Mouse (Mus musculus): ENCODE data around the gene Mmd2. TPM values are rescaled to one million over a fixed set of nuclear protein-coding genes. Genes with fewer than 3 reads are reported as not detected.

Mmd2 gene
- polyA plus RNA-seq, 2 experiments = 6.0 to 15.5 TPM

DNA sequence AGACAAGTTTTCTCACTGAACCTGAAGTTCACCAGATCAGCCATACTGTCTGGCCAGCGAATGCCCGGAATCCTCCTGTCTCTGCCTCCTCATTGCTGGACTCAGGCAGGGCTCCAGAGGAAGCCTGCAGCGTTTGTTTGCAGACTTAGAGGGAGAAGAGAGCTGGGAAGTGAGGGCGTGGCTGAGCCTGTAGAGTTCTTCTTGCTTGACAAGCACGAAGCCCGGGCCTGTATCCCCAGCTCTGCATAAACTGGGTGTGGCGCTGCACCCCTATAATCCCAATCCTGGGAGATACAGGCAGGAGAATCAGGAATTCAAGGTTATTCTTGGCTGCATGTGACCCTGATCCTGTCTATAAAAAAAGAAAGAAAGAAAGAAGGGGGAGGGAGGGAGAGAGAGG, 48.3 kb downstream of the Mmd2 start:
- H3K27ac ChIP-seq = no peak overlapping the region
- H3K4me2 ChIP-seq (ENCODE audit: low read depth) = no peak overlapping the region
- 38% methylated on average over 7 of the region's 7 CpGs for WGBS (ENCODE audit: insufficient replicate concordance)
- no peak for ATAC-seq (ENCODE audit: insufficient read depth)
- no peak for DNase-seq (ENCODE audit: low read depth in 3 of 3, low spot score in 3 of 3)
- H3K4me1 ChIP-seq (replicated peaks; ENCODE audit: control insufficient read depth in 2 of 2, insufficient read depth in 2 of 2, low read length in 1 of 2) = no peaks in the 10 kb centered on the region
- no peak for TF ChIP-seq EP300 (IDR thresholded peaks at IDR 0.05; ENCODE audit: low read depth)
- no peak for TF ChIP-seq CTCF (IDR thresholded peaks at IDR 0.05; ENCODE audit: low read depth)
- H3K36me3 ChIP-seq (replicated peaks; ENCODE audit: control insufficient read depth, insufficient read depth, low read depth) = no peaks in the 10 kb centered on the region
- no peak overlapping the region for H3K4me3 ChIP-seq (ENCODE audit: insufficient read depth in 1 of 2, low read depth in 2 of 2, low read length in 2 of 2)
- H3K27me3 ChIP-seq (ENCODE audit: control insufficient read depth, insufficient read depth, low read length) = no peaks in the 10 kb centered on the region
- no peak overlapping the region for H3K9ac ChIP-seq (replicated peaks)
- H3K9me3 ChIP-seq (ENCODE audit: control insufficient read depth, low read length) = no peaks in the 10 kb centered on the region

DNA sequence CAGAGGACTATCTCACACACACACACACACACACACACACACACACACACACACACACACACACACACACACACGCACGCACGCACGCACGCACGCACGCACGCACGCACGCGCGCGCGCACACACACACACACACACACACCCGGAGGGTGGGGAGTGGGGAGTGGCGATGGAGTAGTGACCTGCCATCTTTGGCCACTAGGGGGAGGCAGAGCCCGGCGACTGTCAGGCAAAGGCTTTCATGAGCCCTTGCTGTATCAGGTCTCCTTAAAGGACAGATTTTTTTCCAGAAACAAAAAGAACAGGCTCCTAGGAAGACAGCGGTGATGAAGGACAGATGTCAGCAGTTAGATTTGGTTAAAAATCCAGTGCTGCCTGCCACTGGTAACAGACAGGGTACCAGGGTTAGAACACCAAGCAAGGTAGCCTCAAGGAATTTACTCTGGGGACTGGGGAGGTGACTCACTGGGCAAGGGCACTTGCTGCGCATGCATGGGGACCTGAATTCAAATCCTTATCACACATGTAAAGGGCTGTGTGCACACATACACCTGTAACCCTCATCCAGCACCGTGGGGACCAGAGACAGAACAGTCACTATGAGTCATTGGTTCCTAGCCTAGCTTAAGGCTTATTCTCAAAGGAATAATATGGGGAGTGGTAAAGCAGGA, 51.1 kb downstream of the Mmd2 start:
- ATAC-seq (ENCODE audit: insufficient read depth) (peak; percentile 45; the same call in 1 of the 2 replicates), DNase-seq (ENCODE audit: low read depth in 3 of 3, low spot score in 3 of 3) (peak in 2 of 3 experiments; percentile 22 to 33)
- no peaks in the 10 kb centered on the region for H3K4me1 ChIP-seq (replicated peaks; ENCODE audit: control insufficient read depth in 2 of 2, insufficient read depth in 2 of 2, low read length in 1 of 2)
- no peaks in the 10 kb centered on the region for H3K36me3 ChIP-seq (replicated peaks; ENCODE audit: control insufficient read depth, insufficient read depth, low read depth)
- no peaks in the 10 kb centered on the region for H3K27me3 ChIP-seq (ENCODE audit: control insufficient read depth, insufficient read depth, low read length)
- H3K9ac ChIP-seq (replicated peaks) = no peak overlapping the region
- H3K4me3 ChIP-seq (ENCODE audit: insufficient read depth in 1 of 2, low read depth in 2 of 2, low read length in 2 of 2) = no peak overlapping the region
- WGBS (ENCODE audit: insufficient replicate concordance) = 32% methylated on average over 17 of the region's 21 CpGs
- H3K4me2 ChIP-seq (ENCODE audit: low read depth) = no peak overlapping the region
- no peaks in the 10 kb centered on the region for H3K9me3 ChIP-seq (ENCODE audit: control insufficient read depth, low read length)
- peak; percentile 93 for TF ChIP-seq CTCF (IDR thresholded peaks at IDR 0.05; ENCODE audit: low read depth)
- no peak for TF ChIP-seq EP300 (IDR thresholded peaks at IDR 0.05; ENCODE audit: low read depth)
- H3K27ac ChIP-seq = no peak overlapping the region

DNA sequence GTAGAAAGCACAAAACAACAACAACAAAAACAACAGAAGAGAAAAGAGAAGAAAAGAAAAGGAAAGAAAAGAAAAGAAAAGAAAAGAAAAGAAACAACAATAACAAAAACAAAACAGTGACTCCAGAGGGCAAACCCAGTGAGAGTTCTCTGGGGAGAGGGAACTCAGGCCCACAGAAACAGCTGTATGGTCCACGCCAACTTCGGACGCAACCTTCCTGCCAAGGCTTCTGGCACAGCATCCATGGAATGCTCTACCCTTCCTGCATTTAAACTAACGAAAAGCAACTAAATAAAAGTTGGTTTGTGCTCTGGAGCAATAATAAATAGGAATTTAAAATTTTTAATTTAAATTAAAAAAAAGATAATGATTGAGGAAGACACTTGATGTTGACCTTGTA, 51.9 kb downstream of the Mmd2 start:
- Histone ChIP-seq H3K4me2 (ENCODE audit: low read depth) (no peak overlapping the region), H3K9me3 (ENCODE audit: control insufficient read depth, low read length) (no peaks in the 10 kb centered on the region), H3K27me3 (ENCODE audit: control insufficient read depth, insufficient read depth, low read length) (no peaks in the 10 kb centered on the region), H3K4me3 (ENCODE audit: insufficient read depth in 1 of 2, low read depth in 2 of 2, low read length in 2 of 2) (no peak overlapping the region), H3K9ac (replicated peaks) (no peak overlapping the region), H3K36me3 (replicated peaks; ENCODE audit: control insufficient read depth, insufficient read depth, low read depth) (no peaks in the 10 kb centered on the region), H3K27ac (no peak overlapping the region), H3K4me1 (replicated peaks; ENCODE audit: control insufficient read depth in 2 of 2, insufficient read depth in 2 of 2, low read length in 1 of 2) (no peaks in the 10 kb centered on the region)
- 79% methylated on average over 4 of the region's 4 CpGs for WGBS (ENCODE audit: insufficient replicate concordance)
- ATAC-seq (ENCODE audit: insufficient read depth) (no peak), DNase-seq (ENCODE audit: low read depth in 3 of 3, low spot score in 3 of 3) (no peak)
- TF ChIP-seq CTCF (IDR thresholded peaks at IDR 0.05; ENCODE audit: low read depth) = no peak

DNA sequence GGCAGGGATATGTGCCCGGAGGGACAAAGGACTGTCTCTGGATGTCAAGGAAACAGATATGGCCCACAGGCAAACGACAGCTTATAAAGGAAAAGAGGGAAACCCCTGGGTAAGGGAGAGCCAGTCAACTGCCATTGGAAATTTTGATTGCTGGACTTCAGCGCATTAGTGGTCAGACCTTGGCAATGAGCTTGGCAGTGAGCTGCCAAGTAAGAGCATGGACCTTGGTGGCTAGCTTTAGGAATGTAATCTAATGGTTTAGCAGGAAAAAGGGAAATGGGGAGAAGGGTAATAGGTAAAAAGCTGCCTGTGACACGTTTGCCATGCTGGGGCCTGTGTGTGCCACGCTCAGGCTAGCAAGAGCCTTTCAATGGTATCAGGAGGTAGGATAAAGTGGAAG, 52.7 kb downstream of the Mmd2 start:
- no peak overlapping the region for H3K27ac ChIP-seq
- WGBS (ENCODE audit: insufficient replicate concordance) = 48% methylated on average over 5 of the region's 5 CpGs
- no peak overlapping the region for H3K9ac ChIP-seq (replicated peaks)
- H3K4me3 ChIP-seq (ENCODE audit: insufficient read depth in 1 of 2, low read depth in 2 of 2, low read length in 2 of 2) = no peak overlapping the region
- H3K4me2 ChIP-seq (ENCODE audit: low read depth) = no peak overlapping the region
- TF ChIP-seq CTCF (IDR thresholded peaks at IDR 0.05; ENCODE audit: low read depth) (no peak), EP300 (IDR thresholded peaks at IDR 0.05; ENCODE audit: low read depth) (no peak)
- no peaks in the 10 kb centered on the region; the same call in 1 of the 2 replicates for H3K9me3 ChIP-seq (ENCODE audit: control insufficient read depth, low read length)
- no peaks in the 10 kb centered on the region for H3K36me3 ChIP-seq (replicated peaks; ENCODE audit: control insufficient read depth, insufficient read depth, low read depth)
- no peak for ATAC-seq (ENCODE audit: insufficient read depth)
- H3K27me3 ChIP-seq (ENCODE audit: control insufficient read depth, insufficient read depth, low read length) = peaks cover 2% of the 10 kb centered on the region
- DNase-seq (ENCODE audit: low read depth in 3 of 3, low spot score in 3 of 3) = no peak
- no peaks in the 10 kb centered on the region for H3K4me1 ChIP-seq (replicated peaks; ENCODE audit: control insufficient read depth in 2 of 2, insufficient read depth in 2 of 2, low read length in 1 of 2)

DNA sequence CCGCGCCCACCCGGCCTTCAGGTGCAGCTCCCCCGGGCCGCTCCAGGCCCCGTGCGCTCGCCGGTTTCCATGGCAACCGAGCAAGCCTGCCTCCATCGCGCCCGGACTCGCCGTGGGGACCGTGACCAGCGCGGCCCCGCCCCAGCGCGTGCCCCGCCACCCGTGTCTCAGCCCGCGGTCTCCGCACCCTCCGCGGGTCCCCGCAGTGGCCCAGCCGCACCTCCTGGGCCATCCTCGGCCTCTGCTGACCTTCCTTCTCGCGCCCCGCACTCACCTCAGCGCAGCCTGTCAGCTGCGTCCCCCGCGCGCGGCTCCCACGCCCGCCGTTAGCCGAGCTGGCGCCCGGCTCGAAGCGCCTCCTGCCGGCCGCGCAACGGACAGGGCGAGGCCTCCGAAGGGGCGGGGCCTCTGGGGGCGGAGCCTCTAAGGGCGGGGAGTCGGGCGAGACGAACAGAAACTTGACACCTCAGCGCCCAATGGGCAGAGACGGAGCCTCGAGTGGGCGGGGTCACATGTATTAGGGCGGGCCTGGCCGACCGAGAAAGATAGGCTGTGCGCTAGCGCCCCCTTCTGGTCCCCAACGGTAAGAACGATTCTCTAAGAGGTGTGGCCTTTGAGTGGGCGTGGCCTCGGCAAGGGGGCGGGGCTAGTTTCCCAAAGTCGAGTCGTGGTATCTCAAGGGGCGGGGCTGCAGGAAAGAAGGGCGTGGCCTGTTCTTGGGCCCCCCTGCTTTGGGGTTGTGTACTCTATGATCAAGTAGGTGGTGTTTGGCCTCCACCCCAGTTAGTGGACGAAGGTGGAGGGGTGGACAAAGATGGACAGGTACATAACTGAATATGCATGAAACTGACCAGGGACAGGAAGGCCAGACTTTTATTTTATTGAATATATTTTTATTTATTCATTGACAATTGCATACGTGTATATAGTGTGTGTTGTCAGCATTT, 57.6 kb downstream of the Mmd2 start, which contains the start of gene Radil:
Radil (minus strand) TSS at position 393 of the 947 bp plus-strand sequence.
- H3K4me2 ChIP-seq (ENCODE audit: low read depth) = peak within 1 kb of the TSS; percentile 58

More for the DNA sequence above, 57.6 kb downstream of the Mmd2 start, which contains the start of gene Radil:
- TF ChIP-seq EP300 (IDR thresholded peaks at IDR 0.05; ENCODE audit: low read depth) (no peak), CTCF (IDR thresholded peaks at IDR 0.05; ENCODE audit: low read depth) (peak; percentile 81)
- Histone ChIP-seq H3K4me1 (replicated peaks; ENCODE audit: control insufficient read depth in 2 of 2, insufficient read depth in 2 of 2, low read length in 1 of 2) (no peaks in the 10 kb centered on the region), H3K4me3 (ENCODE audit: insufficient read depth in 1 of 2, low read depth in 2 of 2, low read length in 2 of 2) (peak within 1 kb of the TSS; percentile 19 to 47), H3K27me3 (ENCODE audit: control insufficient read depth, insufficient read depth, low read length) (peaks cover 19% of the 10 kb centered on the region), H3K27ac (no peak within 1 kb of the TSS), H3K9me3 (ENCODE audit: control insufficient read depth, low read length) (no peaks in the 10 kb centered on the region; the same call in 1 of the 2 replicates), H3K9ac (replicated peaks) (no peak within 1 kb of the TSS), H3K36me3 (replicated peaks; ENCODE audit: control insufficient read depth, insufficient read depth, low read depth) (no peaks in the 10 kb centered on the region)
- 3% methylated on average over 67 of the region's 80 CpGs for WGBS (ENCODE audit: insufficient replicate concordance)
- DNase-seq (ENCODE audit: low read depth in 3 of 3, low spot score in 3 of 3) = peak; percentile 64 to 75 (median 68)
- ATAC-seq (ENCODE audit: insufficient read depth) = peak; percentile 84

All from liver, embryonic 14.5 days (tissue).